Mouse (Mus musculus): Measurements from ENCODE around the gene Scel.

DNA sequence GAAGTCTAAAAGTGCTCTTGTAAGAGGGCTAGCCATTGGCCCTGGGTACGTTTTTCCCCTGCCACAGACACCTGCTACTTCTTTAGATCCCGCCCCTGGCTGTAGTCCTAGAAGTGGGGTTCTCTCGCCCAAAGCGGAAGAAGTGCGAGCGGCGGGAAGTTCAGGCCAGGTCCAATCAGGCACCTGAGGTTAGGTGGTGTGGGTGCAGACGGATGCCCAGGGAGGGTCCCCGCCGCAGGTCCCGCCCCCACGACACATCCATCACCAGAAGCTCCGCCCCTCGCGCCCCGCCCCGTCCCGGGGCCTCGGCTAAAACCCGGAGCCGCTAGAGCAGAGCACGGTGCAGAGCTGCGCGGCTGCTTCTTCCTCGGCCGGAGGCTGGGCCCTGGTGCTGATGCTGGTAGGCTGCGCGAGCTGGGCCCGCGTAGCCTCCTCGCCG, 136.8 kb downstream of the Scel start, which contains the start of gene Slain1:
- no peak for TF ChIP-seq CTCF (IDR thresholded peaks at IDR 0.05; ENCODE audit: control insufficient read depth, insufficient read depth, low read length)
- peak; percentile 69; the same call in 1 of the 2 replicates for TF ChIP-seq POLR2A (IDR thresholded peaks at IDR 0.05; ENCODE audit: borderline replicate concordance, control insufficient read depth, low read depth, low read length)

All from bone marrow, adult 2 months (tissue).